Mouse (Mus musculus): Measurements from ENCODE around the gene Ssbp3.

Ssbp3 gene

GRCm38 (mm10) chr4:107048568-107049162 is 138.2 kb downstream of the Ssbp3 start:
- no peak for DNase-seq (ENCODE audit: low spot score in 2 of 2)

- DNase-seq (ENCODE audit: low spot score in 2 of 2), result no peak
Measured at GRCm38 (mm10) chr4:107051889-107052288, 141.4 kb downstream of the Ssbp3 start.

- no peak for DNase-seq (ENCODE audit: low spot score in 2 of 2)
Measured at GRCm38 (mm10) chr4:107052962-107053553, 142.6 kb downstream of the Ssbp3 start.

GRCm38 (mm10) chr4:107056088-107056487 is 145.6 kb downstream of the Ssbp3 start:
- DNase-seq (ENCODE audit: low spot score in 2 of 2), result no peak

GRCm38 (mm10) chr4:107058346-107058745 is 147.8 kb downstream of the Ssbp3 start:
- DNase-seq (ENCODE audit: low spot score in 2 of 2), result no peak

GRCm38 (mm10) chr4:107058781-107059180 is 148.3 kb downstream of the Ssbp3 start:
- no peak for DNase-seq (ENCODE audit: low spot score in 2 of 2)

- no peak for DNase-seq (ENCODE audit: low spot score in 2 of 2)
Measured at GRCm38 (mm10) chr4:107061560-107061959, 151.1 kb downstream of the Ssbp3 start.

- no peak for DNase-seq (ENCODE audit: low spot score in 2 of 2)
Measured at GRCm38 (mm10) chr4:107063214-107063613, 152.7 kb downstream of the Ssbp3 start.

GRCm38 (mm10) chr4:107064394-107065098 is 154.0 kb downstream of the Ssbp3 start:
- DNase-seq (ENCODE audit: low spot score in 2 of 2), result no peak

GRCm38 (mm10) chr4:107066252-107067124 is 156.0 kb downstream of the Ssbp3 start, which contains the start of the genes Mrpl37 and Cyb5rl:
Mrpl37 (minus strand) TSS chr4:107066868.
Cyb5rl (plus strand) TSS chr4:107066988.
- peak; percentile 91 to 98 for DNase-seq (ENCODE audit: low spot score in 2 of 2)

- no peak for DNase-seq (ENCODE audit: low spot score in 2 of 2)
Measured at GRCm38 (mm10) chr4:107067151-107067840, 156.8 kb downstream of the Ssbp3 start.

- no peak for DNase-seq (ENCODE audit: low spot score in 2 of 2)
Measured at GRCm38 (mm10) chr4:107072343-107072742, 161.8 kb downstream of the Ssbp3 start.

- DNase-seq (ENCODE audit: low spot score in 2 of 2), result peak in 1 of 2 experiments; percentile 35
Measured at GRCm38 (mm10) chr4:107075456-107075855, 165.0 kb downstream of the Ssbp3 start.

GRCm38 (mm10) chr4:107078894-107079293 is 168.4 kb downstream of the Ssbp3 start:
- DNase-seq (ENCODE audit: low spot score in 2 of 2), result no peak

GRCm38 (mm10) chr4:107079716-107080115 is 169.2 kb downstream of the Ssbp3 start:
- DNase-seq (ENCODE audit: low spot score in 2 of 2), result no peak

GRCm38 (mm10) chr4:107082185-107082584 is 171.7 kb downstream of the Ssbp3 start:
- DNase-seq (ENCODE audit: low spot score in 2 of 2), result no peak

GRCm38 (mm10) chr4:107083126-107083525 is 172.6 kb downstream of the Ssbp3 start:
- DNase-seq (ENCODE audit: low spot score in 2 of 2), result no peak

GRCm38 (mm10) chr4:107084343-107084742 is 173.8 kb downstream of the Ssbp3 start:
- peak in 1 of 2 experiments; percentile 22 for DNase-seq (ENCODE audit: low spot score in 2 of 2)

- peak; percentile 81 for DNase-seq (ENCODE audit: low spot score in 2 of 2)
Measured at GRCm38 (mm10) chr4:107084858-107085257, 174.4 kb downstream of the Ssbp3 start.

GRCm38 (mm10) chr4:107091696-107092095 is 181.2 kb downstream of the Ssbp3 start:
- no peak for DNase-seq (ENCODE audit: low spot score in 2 of 2)

GRCm38 (mm10) chr4:107094484-107095187 is 184.1 kb downstream of the Ssbp3 start:
- no peak for DNase-seq (ENCODE audit: low spot score in 2 of 2)

Data from left cerebral cortex, adult 9 months (tissue).